Mouse (Mus musculus): ENCODE results near the gene Popdc2.

Popdc2 gene

DNA sequence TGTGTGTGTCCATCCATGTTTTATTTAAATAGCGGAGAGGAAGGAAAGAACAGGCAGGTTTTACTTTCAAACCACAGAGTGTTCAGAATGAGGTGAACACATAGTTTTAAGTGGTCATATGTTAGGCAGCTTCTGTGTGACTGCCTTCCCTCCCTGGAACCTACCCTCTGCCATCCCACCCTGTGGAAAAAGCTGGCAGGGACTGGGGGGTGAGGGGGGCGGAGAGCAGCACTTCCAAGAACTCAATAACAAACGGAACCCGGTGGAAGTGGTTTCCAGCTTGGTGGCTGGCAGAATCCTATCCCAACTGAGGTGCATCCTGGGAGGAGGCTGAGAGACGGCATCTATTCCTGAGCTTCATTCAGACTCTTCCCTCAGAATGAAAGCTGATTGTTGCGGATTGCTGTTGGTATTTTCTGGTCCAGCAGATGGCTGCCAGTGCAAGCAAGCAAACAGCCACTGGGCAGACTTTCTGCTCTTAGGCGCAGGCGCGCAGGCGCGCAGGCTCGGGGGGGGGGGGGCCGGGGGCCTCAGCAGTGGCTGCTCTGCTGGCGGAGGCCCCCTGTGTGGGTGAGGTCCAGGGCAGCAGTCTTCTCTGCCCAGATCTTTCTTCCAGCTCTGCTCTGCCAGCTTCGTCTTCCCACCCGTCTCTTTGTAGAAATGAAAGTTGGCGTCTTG, 14.3 kb downstream of the Popdc2 start:
- peak; percentile 34 for DNase-seq (ENCODE audit: low spot score)

- no peak for DNase-seq (ENCODE audit: low spot score)
These were observed 14.8 kb downstream of the Popdc2 start for GRCm38 (mm10) chr16:38376841-38377249.

- no peak for DNase-seq (ENCODE audit: low spot score)
These were observed 15.5 kb downstream of the Popdc2 start for GRCm38 (mm10) chr16:38377546-38377945.

DNA sequence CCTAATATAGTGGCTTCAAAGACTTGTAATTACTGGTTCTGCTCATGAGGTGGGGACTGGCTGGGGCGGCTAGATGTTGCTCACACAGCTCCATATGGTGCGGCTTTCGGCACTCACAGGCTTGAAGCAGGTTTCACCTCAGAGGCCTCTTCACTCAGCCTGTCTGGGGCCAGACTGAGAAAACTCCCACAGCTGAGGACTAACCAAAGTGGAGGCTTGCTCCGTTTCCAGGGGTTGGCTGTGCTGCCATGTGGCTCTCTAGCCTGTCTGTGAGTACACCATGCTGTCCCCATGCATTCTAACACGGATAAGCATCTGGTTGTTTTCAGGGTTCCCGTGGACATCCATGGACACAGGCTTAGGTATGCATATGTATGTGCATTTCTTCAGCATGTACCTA, 16.6 kb downstream of the Popdc2 start:
- no peak for DNase-seq (ENCODE audit: low spot score)

GRCm38 (mm10) chr16:38379088-38379487, 17.1 kb downstream of the Popdc2 start:
- DNase-seq (ENCODE audit: low spot score) = no peak

DNA sequence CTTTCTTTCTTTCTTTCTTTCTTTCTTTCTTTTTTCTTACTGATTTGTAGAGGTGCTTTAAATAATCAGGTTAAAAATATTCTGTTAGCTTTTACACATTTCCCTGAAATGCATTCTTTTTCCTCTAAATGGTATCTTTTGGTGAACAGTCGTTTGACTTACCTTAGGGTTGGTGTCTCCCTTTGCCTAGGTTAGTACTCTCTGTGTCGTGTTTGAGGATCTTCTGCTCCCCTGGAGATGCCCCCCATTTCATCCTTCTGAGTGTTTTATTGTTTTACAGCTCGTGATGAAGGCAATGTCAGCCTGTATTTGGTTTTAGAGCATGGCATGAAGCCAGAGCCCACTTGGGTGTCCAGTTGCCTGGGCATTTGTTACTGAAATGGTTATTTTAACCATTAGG, 17.5 kb downstream of the Popdc2 start:
- no peak for DNase-seq (ENCODE audit: low spot score)

GRCm38 (mm10) chr16:38379926-38380325, 17.9 kb downstream of the Popdc2 start:
- no peak for DNase-seq (ENCODE audit: low spot score)

- no peak for DNase-seq (ENCODE audit: low spot score)
These were observed 21.7 kb downstream of the Popdc2 start for GRCm38 (mm10) chr16:38383683-38384082.

GRCm38 (mm10) chr16:38385184-38385634, 23.2 kb downstream of the Popdc2 start:
- DNase-seq (ENCODE audit: low spot score) = no peak

DNA sequence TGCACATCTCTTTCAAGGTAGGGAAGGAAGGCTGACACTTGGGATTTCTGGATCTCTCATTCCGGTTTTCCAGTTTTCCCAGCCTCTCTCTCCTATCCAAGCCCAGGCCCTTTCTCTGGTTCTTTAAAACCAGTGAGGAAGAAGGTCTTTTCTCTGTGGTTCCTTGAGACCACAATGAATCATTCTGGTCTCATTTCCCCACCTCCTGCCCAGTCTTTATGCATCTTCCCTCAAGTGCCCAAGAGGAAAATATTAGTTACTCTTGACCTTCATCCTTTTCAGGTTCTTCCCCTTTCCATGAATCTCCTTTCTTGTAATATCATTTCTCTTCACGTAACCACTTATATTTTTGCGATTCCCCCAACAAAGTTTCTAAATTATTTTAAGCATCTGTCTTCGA, 23.7 kb downstream of the Popdc2 start:
- no peak for DNase-seq (ENCODE audit: low spot score)

DNA sequence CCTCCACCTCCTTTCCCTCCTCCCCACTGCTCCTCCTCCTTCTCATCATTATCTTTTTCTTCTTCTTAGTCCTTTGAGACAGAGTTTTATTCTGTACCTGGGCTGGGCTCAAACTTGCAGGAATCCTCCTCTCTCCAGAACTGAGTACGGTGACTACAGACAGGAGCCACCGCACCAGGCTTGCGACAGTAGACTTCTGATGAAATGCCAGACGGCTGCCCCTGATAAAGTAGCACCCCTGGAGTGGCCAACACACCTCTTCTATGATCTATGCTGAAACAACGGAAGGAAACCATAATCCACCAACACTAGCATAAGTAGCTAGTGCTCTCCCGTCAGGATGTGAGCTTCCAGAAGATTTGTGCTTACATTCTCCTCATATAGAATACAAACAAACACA, 25.4 kb downstream of the Popdc2 start:
- DNase-seq (ENCODE audit: low spot score) = no peak

DNA sequence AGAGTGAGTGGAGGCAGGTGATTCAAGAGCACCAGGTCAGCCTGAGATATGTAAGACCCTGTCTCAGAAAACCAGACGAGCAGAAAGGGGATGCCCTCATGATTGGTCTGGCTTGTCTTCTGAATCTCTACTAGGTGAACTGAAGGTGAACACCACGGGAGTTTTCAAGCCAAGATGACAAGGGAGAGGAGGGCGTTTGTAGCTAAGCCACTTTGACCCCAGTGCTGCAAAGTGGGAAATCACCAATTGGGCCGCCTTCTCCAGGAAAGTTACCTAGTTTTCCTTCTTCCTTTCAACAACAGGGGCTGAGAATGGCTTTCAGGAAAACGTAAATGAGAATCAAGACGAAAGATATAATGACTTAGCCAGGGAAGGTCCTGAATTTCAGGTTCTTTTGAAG, 26.7 kb downstream of the Popdc2 start:
- DNase-seq (ENCODE audit: low spot score) = no peak

GRCm38 (mm10) chr16:38389284-38389893, 27.4 kb downstream of the Popdc2 start:
- no peak for DNase-seq (ENCODE audit: low spot score)

DNA sequence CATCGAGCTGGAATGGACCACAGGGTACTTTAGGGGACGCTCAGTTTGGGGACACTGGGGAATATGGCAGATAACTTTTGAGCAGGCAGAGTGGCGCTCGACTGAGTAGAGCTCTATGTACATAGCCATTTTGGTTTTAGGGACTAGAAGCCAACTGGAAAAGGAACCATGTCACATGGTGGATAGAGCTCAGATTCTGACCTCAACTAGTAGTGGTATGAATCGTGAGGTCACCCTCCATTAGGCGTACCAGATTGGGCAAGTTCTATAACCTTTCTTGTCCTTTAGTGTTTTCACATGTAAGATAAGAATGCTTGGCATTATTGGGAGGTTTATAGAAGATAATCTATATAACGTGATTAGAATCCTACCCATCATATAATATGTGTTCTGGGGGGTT, 28.3 kb downstream of the Popdc2 start:
- DNase-seq (ENCODE audit: low spot score) = no peak

DNA sequence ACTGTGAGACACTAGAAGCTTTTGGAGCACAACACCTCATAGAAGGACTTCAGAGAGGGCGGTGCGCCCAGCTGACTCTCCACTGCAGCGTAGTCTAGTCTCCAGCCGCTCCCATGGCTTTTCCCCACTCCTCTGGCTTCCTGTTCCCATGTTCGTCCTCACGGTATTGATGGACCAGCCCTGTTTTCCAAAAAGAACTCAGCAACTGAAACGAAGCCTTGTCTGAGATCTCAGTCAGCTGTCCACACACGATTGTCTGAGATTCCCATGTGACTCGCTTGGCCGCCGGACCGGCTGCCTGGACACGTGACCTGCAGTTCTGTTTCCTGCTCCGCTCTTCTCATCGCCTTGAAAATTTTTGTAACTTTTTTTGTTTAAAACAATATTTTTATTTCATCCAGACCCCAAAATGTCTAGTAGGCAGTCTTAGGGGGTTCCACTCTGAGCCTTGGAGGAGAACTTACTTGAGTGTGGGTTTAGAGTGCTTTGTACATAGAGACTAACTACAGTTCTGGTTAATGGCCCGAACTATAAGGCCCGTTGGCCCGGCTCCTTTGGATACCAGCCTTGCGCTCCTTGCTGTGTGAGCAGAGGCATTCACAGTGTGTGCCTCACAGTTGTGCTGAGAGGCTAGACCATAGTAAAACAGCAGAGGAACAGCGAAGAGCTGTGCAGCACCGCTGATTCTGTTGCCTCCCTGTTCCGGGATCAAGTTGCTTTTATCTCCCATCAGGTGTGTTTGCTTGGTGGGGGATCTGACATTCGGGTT, 30.3 kb downstream of the Popdc2 start:
- no peak for DNase-seq (ENCODE audit: low spot score)

GRCm38 (mm10) chr16:38394191-38394618, 32.2 kb downstream of the Popdc2 start:
- DNase-seq (ENCODE audit: low spot score) = no peak

DNA sequence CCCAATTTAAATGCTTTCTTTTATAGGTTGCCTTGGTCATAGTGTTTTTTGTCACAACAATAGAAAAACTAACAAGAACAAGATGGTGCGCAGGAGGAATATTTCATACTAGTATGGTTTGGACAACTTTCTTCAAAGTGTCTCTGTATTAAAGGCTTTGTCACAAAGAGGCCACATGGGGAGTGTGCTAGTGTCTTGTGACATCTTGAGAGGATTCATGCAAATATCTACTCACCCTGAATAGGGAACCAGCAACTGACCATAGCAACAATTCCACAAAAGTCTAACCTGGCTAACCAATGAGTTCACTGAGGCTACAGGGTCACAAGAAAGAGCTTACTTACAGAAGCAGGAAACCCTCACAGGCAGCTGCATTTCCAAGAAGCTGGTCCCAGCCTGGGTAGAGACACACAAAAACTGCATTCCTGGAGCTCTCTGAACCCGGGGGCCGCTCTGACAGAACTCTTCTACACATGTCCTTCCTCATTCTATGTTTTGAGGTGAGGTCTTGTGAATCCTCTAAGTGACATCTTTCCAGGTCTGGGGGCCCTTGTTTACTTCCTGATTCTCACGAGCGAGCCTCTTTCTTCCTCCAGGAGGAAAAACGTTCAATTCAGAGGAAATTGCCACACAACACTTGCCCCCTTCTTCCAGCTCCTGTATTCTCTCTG, 33.2 kb downstream of the Popdc2 start:
- no peak for DNase-seq (ENCODE audit: low spot score)

DNA sequence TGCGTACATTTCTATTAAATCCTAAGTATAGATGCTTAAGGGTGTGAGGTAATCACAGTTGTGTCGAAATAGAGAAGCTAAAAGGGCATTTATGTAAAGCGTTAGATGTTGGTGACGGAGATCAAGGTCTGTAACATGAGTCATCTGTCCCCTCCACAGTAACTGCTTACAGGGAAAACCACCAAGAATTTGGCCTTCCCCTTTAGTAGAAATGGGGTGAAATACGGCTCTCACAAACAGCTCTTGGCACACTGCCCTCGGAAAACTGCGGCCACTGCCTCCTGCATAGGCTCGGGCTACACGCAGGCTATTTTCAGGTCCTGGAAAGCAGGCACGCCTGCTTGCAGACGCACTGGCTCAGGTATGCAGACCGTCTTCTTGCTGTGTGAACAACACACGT, 34.1 kb downstream of the Popdc2 start:
- DNase-seq (ENCODE audit: low spot score) = peak; percentile 76

- DNase-seq (ENCODE audit: low spot score) = no peak
These were observed 36.3 kb downstream of the Popdc2 start for GRCm38 (mm10) chr16:38398266-38398665.

DNA sequence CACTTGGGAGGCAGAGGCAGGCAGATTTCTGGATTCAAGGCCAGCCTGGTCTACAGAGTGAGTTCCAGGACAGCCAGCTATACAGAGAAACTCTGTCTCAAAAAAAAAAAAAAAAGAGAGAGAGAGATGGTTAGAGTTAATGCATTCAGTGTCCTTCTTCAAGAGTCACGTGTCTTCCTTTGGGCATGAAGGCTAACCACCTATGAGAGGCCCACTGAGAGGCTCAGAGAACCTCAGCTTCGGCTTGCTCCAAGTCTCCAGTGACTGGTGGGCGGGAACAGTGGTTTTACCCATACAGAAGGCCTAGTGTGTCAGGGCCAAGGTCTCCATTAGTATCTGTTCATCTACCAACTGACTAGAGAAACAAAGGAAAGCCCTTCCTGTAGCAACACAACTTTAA, 37.1 kb downstream of the Popdc2 start:
- DNase-seq (ENCODE audit: low spot score) = no peak

DNA sequence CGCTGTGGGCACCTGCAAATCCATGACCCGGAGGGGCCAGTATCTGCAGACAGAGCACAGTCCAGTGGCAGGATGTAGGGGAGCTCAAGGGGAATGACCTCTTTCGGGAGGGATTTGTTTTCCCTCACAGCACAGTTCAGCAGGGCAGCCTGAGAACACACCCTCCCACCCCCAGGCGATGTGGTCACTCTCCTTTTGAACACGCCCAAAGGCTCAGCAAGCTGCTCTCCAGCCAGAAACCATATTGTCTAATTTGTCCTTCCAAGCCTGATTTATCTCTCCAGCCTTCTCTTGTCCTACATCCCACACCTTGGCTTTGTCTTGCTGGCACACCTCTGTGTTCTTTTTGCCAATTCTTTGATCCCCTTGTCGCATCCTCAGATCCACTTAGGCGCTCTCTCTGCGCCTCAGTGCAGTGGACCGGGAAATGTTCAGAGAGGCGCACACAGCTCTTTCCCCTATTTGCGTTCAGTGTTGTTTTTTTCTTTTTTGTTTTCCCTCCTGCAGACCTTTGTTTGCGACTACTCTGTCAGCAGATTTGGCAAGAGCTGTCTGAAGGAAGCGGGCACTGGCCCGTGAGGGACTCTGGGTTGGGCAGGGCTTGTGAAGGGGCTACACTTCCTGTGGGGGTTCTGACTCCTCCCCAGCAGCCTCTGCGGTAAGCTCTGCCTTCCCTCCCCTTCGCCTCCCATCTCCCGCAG, 37.7 kb downstream of the Popdc2 start:
- peak; percentile 56 for DNase-seq (ENCODE audit: low spot score)

Data from ovary, postnatal 36 days (tissue).